Mouse (Mus musculus) G1E-ER4 (cell line): ENCODE measurements around the gene Hmgn1. TPM values are rescaled to one million over a fixed set of nuclear protein-coding genes. Genes with fewer than 3 reads are reported as not detected.

Experiments used
- GATA1 ChIP-seq: IDR thresholded peaks from one replicate; pipeline ENCODE4 v1.8.0; 2012; ENCODE audit warnings: low read length, inconsistent platforms
- polyA plus RNA-seq: library from polyadenylated mRNA; stranded (reverse); fragments of >175 nt; gene quantifications from 2 replicates; pipeline ENCODE4 v1.2.3, GENCODE M21; 2012

Hmgn1 gene
- 194 and 255 TPM in 2 replicates for polyA plus RNA-seq

GRCm38 (mm10) chr16:96127657-96128344 is at the start of gene Hmgn1:
Gene Hmgn1, minus strand, starts transcription at chr16:96127729.
- no peak for TF ChIP-seq GATA1

- no peak for TF ChIP-seq GATA1
Measured at GRCm38 (mm10) chr16:96175399-96175798, 47.9 kb upstream of the Hmgn1 start.

GRCm38 (mm10) chr16:96173648-96174047 is 46.1 kb upstream of the Hmgn1 start:
- no peak for TF ChIP-seq GATA1

GRCm38 (mm10) chr16:96168837-96169236 is 41.3 kb upstream of the Hmgn1 start:
- TF ChIP-seq GATA1, result no peak

DNA sequence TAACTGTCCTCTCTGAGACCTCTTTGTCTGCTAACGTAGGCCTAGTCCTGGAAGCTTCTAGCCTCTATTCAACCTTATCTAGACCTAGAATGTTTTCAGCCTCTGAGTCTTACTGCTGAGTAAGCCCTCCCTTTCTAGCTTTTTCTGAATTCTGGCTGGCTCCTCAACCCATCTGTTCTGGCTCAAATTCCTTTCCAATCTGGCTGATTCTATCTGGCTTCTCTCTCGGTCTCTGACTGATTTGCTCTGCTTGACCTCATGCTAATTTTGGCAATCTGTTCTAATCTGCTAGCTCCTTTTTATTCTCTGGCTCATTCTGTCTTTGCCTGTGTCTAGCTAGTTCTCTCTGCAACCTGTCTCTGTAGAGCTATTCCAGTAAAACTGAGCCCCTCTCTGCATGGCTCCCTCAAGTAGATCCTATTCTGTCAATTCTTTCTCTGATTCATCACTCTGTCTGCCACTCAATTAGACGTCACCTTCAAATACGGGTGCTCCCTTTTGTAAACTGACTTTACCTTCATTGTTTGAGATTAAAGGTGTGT is 38.3 kb upstream of the Hmgn1 start:
- no peak for TF ChIP-seq GATA1

GRCm38 (mm10) chr16:96161336-96161735 is 33.8 kb upstream of the Hmgn1 start:
- TF ChIP-seq GATA1, result no peak

DNA sequence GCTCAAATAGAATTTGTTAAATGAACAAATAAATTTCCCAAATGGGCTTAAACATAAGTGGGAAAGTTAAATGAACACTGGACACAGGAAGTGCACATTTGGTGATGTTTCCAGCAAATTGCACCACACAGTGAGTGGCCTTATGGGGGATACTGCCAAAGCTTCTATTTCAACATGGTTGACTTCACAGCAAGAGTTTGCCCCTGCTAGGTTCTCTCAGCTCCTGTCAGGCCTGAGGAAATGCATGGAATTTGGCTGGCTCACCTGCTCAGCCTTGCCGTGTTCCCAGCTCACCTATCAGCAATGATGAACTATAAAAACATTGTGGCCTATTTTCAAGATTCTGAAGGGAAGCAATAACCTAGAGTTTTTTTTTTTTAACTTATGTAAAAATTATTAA is 33.4 kb upstream of the Hmgn1 start:
- TF ChIP-seq GATA1, result no peak

DNA sequence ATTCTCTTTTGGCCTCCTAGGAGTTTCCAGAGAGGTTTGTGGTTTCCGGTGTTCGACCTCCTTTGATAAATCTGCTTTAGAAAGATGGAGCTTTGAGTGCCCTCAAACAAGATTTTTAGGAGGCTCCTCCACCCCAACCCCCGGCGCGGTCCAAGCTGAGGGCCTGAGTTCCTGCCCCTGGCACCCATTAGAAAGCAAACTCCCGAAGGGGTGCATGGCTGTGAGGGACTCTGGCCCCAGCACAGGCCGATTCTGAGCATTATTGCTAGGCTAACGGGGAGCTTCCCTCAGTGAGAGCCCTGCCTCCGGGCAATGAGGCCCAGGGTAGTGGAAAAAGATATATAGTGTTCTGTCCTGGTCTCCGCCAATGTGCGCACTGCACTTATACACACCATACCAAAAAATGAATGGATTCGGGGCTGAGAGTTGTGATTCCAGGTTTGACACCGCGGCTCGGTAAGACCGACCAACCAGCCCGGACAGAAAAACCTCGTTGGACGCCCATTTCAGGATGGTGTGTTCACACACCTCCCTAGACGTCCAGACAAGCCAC is 32.3 kb upstream of the Hmgn1 start:
- TF ChIP-seq GATA1, result no peak

GRCm38 (mm10) chr16:96159091-96159731 is 31.7 kb upstream of the Hmgn1 start:
- TF ChIP-seq GATA1, result no peak

- TF ChIP-seq GATA1, result no peak
Measured at GRCm38 (mm10) chr16:96158511-96159080, 31.1 kb upstream of the Hmgn1 start.

DNA sequence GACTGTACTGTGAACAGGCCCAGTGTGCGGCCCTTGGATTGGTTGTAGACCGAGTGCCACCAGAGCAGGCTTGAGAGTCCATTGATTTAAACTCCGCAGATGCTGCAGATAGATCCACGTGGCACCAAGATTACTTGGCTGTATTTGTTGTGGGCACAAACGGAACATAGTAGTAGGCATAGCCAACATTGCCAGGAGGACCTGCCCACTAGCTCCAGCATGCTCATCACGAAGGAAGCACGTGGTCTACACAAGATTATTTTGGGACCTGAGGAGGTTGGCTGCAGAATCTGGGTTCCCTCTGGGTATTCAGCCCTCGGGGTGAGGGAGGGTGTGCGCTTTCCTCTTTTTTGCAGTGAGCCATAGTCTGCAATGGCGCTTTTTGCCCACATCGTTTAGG is 29.6 kb upstream of the Hmgn1 start:
- TF ChIP-seq GATA1, result no peak

GRCm38 (mm10) chr16:96156019-96156418 is 28.5 kb upstream of the Hmgn1 start:
- no peak for TF ChIP-seq GATA1

DNA sequence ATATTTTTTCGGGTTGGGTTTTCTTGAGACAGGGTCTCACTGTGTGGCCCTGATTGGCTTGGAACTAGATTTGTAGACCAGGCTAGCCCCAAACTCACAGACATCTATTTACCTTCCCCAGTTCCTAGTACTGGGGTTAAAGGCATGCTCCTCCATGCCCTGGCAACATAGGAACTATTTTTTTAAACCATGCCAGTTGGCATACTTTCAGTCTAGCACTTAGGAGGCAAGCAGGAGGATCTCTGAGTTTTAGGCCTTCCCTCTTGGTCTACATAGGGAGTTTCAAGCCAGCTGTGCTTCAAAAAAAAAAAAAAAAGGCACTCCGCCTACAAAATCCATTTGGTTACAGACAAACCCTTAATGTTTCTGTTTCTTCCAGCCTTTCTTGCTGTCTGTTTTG is 26.9 kb upstream of the Hmgn1 start:
- no peak for TF ChIP-seq GATA1

GRCm38 (mm10) chr16:96151551-96151950 is 24.0 kb upstream of the Hmgn1 start:
- TF ChIP-seq GATA1, result no peak

GRCm38 (mm10) chr16:96150995-96151394 is 23.5 kb upstream of the Hmgn1 start:
- no peak for TF ChIP-seq GATA1

GRCm38 (mm10) chr16:96149311-96149710 is 21.8 kb upstream of the Hmgn1 start:
- no peak for TF ChIP-seq GATA1
